In the genomic region with DNA sequence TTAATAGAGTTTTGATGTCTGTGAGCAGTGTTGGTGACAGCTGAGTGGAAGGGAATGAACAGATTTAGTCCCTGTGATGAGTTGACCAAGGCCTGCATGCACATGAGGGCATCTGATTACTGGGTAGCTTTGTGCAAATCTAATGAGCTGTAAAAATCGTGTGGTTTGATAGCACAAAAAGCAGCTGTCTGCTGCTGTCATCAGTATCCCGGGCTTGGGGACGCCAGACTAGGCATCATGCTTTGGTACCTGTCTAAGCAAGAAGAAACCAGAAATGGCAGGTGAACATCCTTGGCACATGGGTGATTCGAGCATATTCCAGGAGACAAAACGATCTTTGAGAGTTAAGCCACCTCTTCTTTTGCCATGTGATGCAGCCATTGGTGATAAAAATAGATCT, we compare ENCODE assay signal across 26 mouse cellular contexts. TPM values are rescaled to one million over a fixed set of nuclear protein-coding genes. Genes with fewer than 3 reads are reported as not detected.
DNase-seq lines count a peak whose midpoint lies in the region; ATAC-seq and TF ChIP-seq lines count a peak whose summit lies in the region.
"Had no signal": no experiment of that assay in that cellular context is flagged by ENCODE, and none has a peak within 500 bp of the region (broad histone marks: within the 10 kb centered on the region; RNA-seq: fewer than 3 reads in every experiment).

No protein-coding gene starts in this region.

- H3K27ac ChIP-seq in embryonic facial prominence, embryonic 14.5 days (replicated peaks; ENCODE audit: low read depth, low read length): no peak overlapping the region
- H3K27ac ChIP-seq in embryonic facial prominence, embryonic 10.5 days (replicated peaks): no peak overlapping the region
- no peak overlapping the region for H3K27ac ChIP-seq in hindbrain, postnatal 0 days
- H3K27ac ChIP-seq in hindbrain, embryonic 16.5 days (ENCODE audit: low read depth, low read length): no peak overlapping the region
- H3K27ac ChIP-seq: forebrain, embryonic 10.5 days; layer of hippocampus, adult 2 months had no signal

- ATAC-seq in embryonic facial prominence, embryonic 14.5 days (ENCODE audit: low read depth): no peak; the same call in 1 of the 2 replicates
- ATAC-seq in hindbrain, postnatal 0 days: peak; percentile 27; the same call in 1 of the 2 replicates
- no peak for ATAC-seq in hindbrain, embryonic 16.5 days
- ATAC-seq: lung, postnatal 0 days; Patski had no signal

- no peak overlapping the region for H3K9ac ChIP-seq in embryonic facial prominence, embryonic 14.5 days (ENCODE audit: low read depth, low read length)
- 0 out of 2 replicates have a peak overlapping the region, but pooled peaks have one; percentile 5 for H3K9ac ChIP-seq in hindbrain, postnatal 0 days (replicated peaks; ENCODE audit: low read length)
- H3K9ac ChIP-seq in hindbrain, embryonic 16.5 days (ENCODE audit: low read depth, low read length): no peak overlapping the region

- no peak overlapping the region for H3K4me2 ChIP-seq in embryonic facial prominence, embryonic 14.5 days (ENCODE audit: low read depth, low read length)
- H3K4me2 ChIP-seq in hindbrain, postnatal 0 days (ENCODE audit: low read depth, low read length): no peak overlapping the region
- no peak overlapping the region for H3K4me2 ChIP-seq in hindbrain, embryonic 16.5 days (ENCODE audit: low read length)
- H3K4me2 ChIP-seq: heart, embryonic 11.5 days had no signal

- no peaks in the 10 kb centered on the region for H3K4me1 ChIP-seq in embryonic facial prominence, embryonic 14.5 days (ENCODE audit: control insufficient read depth, insufficient read depth, low read length)
- H3K4me1 ChIP-seq in embryonic facial prominence, embryonic 10.5 days: peaks cover 19% of the 10 kb centered on the region
- no peaks in the 10 kb centered on the region; the same call in 1 of the 2 replicates for H3K4me1 ChIP-seq in hindbrain, postnatal 0 days (ENCODE audit: insufficient read depth, low read length)
- peaks cover 9% of the 10 kb centered on the region for H3K4me1 ChIP-seq in hindbrain, embryonic 16.5 days (ENCODE audit: control insufficient read depth, insufficient read depth, low read depth, low read length)

- peak; percentile 41 for DNase-seq in embryonic facial prominence, embryonic 14.5 days (ENCODE audit: low spot score)
- DNase-seq in embryonic facial prominence, embryonic 10.5 days (ENCODE audit: low spot score): no peak
- DNase-seq in hindbrain, postnatal 0 days (ENCODE audit: low spot score): peak; percentile 22
- DNase-seq in mesoderm, embryonic 11.5 days (ENCODE audit: low read depth, low spot score): peak; percentile 37
- peak; percentile 84 for DNase-seq in retina, embryonic 14.5 days (ENCODE audit: low spot score)
- DNase-seq in lung, postnatal 10 days: no peak
- DNase-seq in layer of hippocampus, adult 9-11 months: no peak
- DNase-seq: cerebellum, adult 18-20 months; cerebellum, postnatal 14 days; gastrocnemius, postnatal 14 days; heart, adult 11 months; kidney, adult 8-10 months; kidney, postnatal 14 days; layer of hippocampus, postnatal 36 days; thymus, postnatal 14 days had no signal

- no peaks in the 10 kb centered on the region for H3K27me3 ChIP-seq in embryonic facial prominence, embryonic 14.5 days (replicated peaks; ENCODE audit: control insufficient read depth, insufficient read depth, low read length)
- peaks cover 78% of the 10 kb centered on the region for H3K27me3 ChIP-seq in embryonic facial prominence, embryonic 10.5 days (replicated peaks; ENCODE audit: low read depth, poor library complexity, severe bottlenecking)
- no peaks in the 10 kb centered on the region; the same call in 1 of the 2 replicates for H3K27me3 ChIP-seq in hindbrain, postnatal 0 days (ENCODE audit: insufficient read depth, low read length)
- H3K27me3 ChIP-seq in hindbrain, embryonic 16.5 days (replicated peaks; ENCODE audit: control insufficient read depth, insufficient read depth, low read length): peaks cover 28% of the 10 kb centered on the region
- H3K27me3 ChIP-seq: Patski had no signal

- WGBS in embryonic facial prominence, embryonic 14.5 days: 61% methylated on average over 5 of the region's 5 CpGs
- 50% methylated on average over 5 of the region's 5 CpGs for WGBS in embryonic facial prominence, embryonic 10.5 days
- 34% methylated on average over 5 of the region's 5 CpGs for WGBS in hindbrain, postnatal 0 days
- 32% methylated on average over 5 of the region's 5 CpGs for WGBS in hindbrain, embryonic 16.5 days

- H3K36me3 ChIP-seq in embryonic facial prominence, embryonic 14.5 days (ENCODE audit: control insufficient read depth, insufficient read depth, low read length): peaks cover 11% of the 10 kb centered on the region; the same call in 1 of the 2 replicates
- peaks cover 10% of the 10 kb centered on the region; the same call in 1 of the 2 replicates for H3K36me3 ChIP-seq in embryonic facial prominence, embryonic 10.5 days (replicated peaks)
- peaks cover 8% of the 10 kb centered on the region; the same call in 1 of the 2 replicates for H3K36me3 ChIP-seq in hindbrain, postnatal 0 days (ENCODE audit: insufficient read depth, low read length)
- H3K36me3 ChIP-seq in hindbrain, embryonic 16.5 days (ENCODE audit: control insufficient read depth, insufficient read depth, low read length): no peaks in the 10 kb centered on the region
- H3K36me3 ChIP-seq: forebrain, embryonic 10.5 days had no signal

- no peaks in the 10 kb centered on the region for H3K9me3 ChIP-seq in embryonic facial prominence, embryonic 14.5 days (ENCODE audit: control insufficient read depth, low read length)
- no peaks in the 10 kb centered on the region for H3K9me3 ChIP-seq in embryonic facial prominence, embryonic 10.5 days
- no peaks in the 10 kb centered on the region for H3K9me3 ChIP-seq in hindbrain, postnatal 0 days (ENCODE audit: low read length)
- H3K9me3 ChIP-seq in hindbrain, embryonic 16.5 days (ENCODE audit: control insufficient read depth, low read length): no peaks in the 10 kb centered on the region
- H3K9me3 ChIP-seq: forebrain, embryonic 10.5 days had no signal

- no peak overlapping the region for H3K4me3 ChIP-seq in embryonic facial prominence, embryonic 14.5 days (ENCODE audit: low read depth, low read length)
- H3K4me3 ChIP-seq in embryonic facial prominence, embryonic 10.5 days: no peak overlapping the region
- H3K4me3 ChIP-seq in hindbrain, postnatal 0 days (ENCODE audit: low read length): no peak overlapping the region
- no peak overlapping the region for H3K4me3 ChIP-seq in hindbrain, embryonic 16.5 days (ENCODE audit: low read length)
- H3K4me3 ChIP-seq: forebrain, embryonic 10.5 days; layer of hippocampus, adult 2 months had no signal

- no peak for TF ChIP-seq CTCF in hindbrain, postnatal 0 days (IDR thresholded peaks at IDR 0.05; ENCODE audit: low read depth)

RNA-seq across cellular contexts. Expression of a gene that starts 26.3 kb away (rescaled TPM):
- polyA plus RNA-seq in embryonic facial prominence, embryonic 14.5 days (2014; fragmentation: Nextera tagmentation; extraction: Ambion mirVana): 0.16 TPM in 1 of 2 replicates, not detected in the other
- 3.8 and 15.1 TPM in 2 replicates for polyA plus RNA-seq in embryonic facial prominence, embryonic 10.5 days (2016; fragmentation: Nextera tagmentation; extraction: Ambion mirVana)
- total RNA-seq in hindbrain, postnatal 0 days (2014; rRNA removed): 18.8 and 23.2 TPM in 2 replicates
- 17.4 and 20.0 TPM in 2 replicates for polyA plus RNA-seq in hindbrain, postnatal 0 days (2015; fragmentation: Nextera tagmentation; extraction: Ambion mirVana)
- polyA plus RNA-seq in hindbrain, embryonic 16.5 days (2015; fragmentation: Nextera tagmentation; extraction: Ambion mirVana): 9.4 and 9.8 TPM in 2 replicates
- total RNA-seq: adrenal gland, postnatal 4 days; gastrocnemius, postnatal 14 days; hematopoietic stem cell, adult 5-6 weeks; liver, adult 2 months had no signal
- polyA plus RNA-seq: limb, embryonic 11.5 days; liver, adult 2 months; liver, embryonic 16.5 days had no signal

Comparison
In these comparisons a context has a peak if more than half of its experiments do, and no peak if none do; other contexts are left out.
1. DNase-seq: peak in embryonic facial prominence, embryonic 14.5 days (single experiment), hindbrain, postnatal 0 days (single experiment), mesoderm, embryonic 11.5 days (single experiment) and retina, embryonic 14.5 days (single experiment); none in embryonic facial prominence, embryonic 10.5 days (single experiment), lung, postnatal 10 days (single experiment) and layer of hippocampus, adult 9-11 months (single experiment).